Mouse (Mus musculus): Measurements from ENCODE around the gene Cyp26b1. TPM values are rescaled to one million over a fixed set of nuclear protein-coding genes. Genes with fewer than 3 reads are reported as not detected.

Gene Cyp26b1
- polyA plus RNA-seq, 1 experiment from 2014 or later: 6.4 TPM

GRCm38 (mm10) chr6:84585686-84586300, 7.9 kb downstream of the Cyp26b1 start:
- DNase-seq (ENCODE audit: low spot score) (peak; percentile 15), ATAC-seq (ENCODE audit: low FRiP score, low TSS enrichment) (no peak)
- under 1% methylated on average over 37 of the region's 37 CpGs for WGBS
- Histone ChIP-seq H3K4me1 (replicated peaks; ENCODE audit: control insufficient read depth, insufficient read depth) (peaks cover 25% of the 10 kb centered on the region), H3K4me3 (ENCODE audit: low read depth, low read length) (peak overlapping the region; percentile 45), H3K9ac (ENCODE audit: low read length) (peak overlapping the region; percentile 41; the same call in 1 of the 2 replicates), H3K9me3 (ENCODE audit: control insufficient read depth, low read length) (no peaks in the 10 kb centered on the region), H3K27me3 (ENCODE audit: control insufficient read depth, insufficient read depth, low read length) (peaks cover 11% of the 10 kb centered on the region; the same call in 1 of the 2 replicates), H3K27ac (replicated peaks) (0 out of 2 replicates have a peak overlapping the region, but pooled peaks have one; percentile 35), H3K4me2 (replicated peaks; ENCODE audit: low read depth) (peak overlapping the region; percentile 87), H3K36me3 (ENCODE audit: control insufficient read depth, insufficient read depth, low read length) (no peaks in the 10 kb centered on the region)
- no peak for TF ChIP-seq EP300 (optimal IDR thresholded peaks at IDR 0.05)
- no peak for TF ChIP-seq CTCF (IDR thresholded peaks at IDR 0.05; ENCODE audit: low read depth)

GRCm38 (mm10) chr6:84584783-84585685, 8.7 kb downstream of the Cyp26b1 start:
- 2% methylated on average over 66 of the region's 66 CpGs for WGBS
- peak; percentile 38 for DNase-seq (ENCODE audit: low spot score)
- peaks cover 25% of the 10 kb centered on the region for H3K4me1 ChIP-seq (replicated peaks; ENCODE audit: control insufficient read depth, insufficient read depth)

GRCm38 (mm10) chr6:84583841-84584782, 9.6 kb downstream of the Cyp26b1 start:
- H3K4me1 ChIP-seq (replicated peaks; ENCODE audit: control insufficient read depth, insufficient read depth): peaks cover 22% of the 10 kb centered on the region
- peak overlapping the region; percentile 87 for H3K4me2 ChIP-seq (replicated peaks; ENCODE audit: low read depth)
- ATAC-seq (ENCODE audit: low FRiP score, low TSS enrichment) (peak; percentile 27; the same call in 1 of the 2 replicates), DNase-seq (ENCODE audit: low spot score) (peak; percentile 21)
- H3K9ac ChIP-seq (ENCODE audit: low read length): no peak overlapping the region
- no peaks in the 10 kb centered on the region for H3K36me3 ChIP-seq (ENCODE audit: control insufficient read depth, insufficient read depth, low read length)
- peaks cover 11% of the 10 kb centered on the region; the same call in 1 of the 2 replicates for H3K27me3 ChIP-seq (ENCODE audit: control insufficient read depth, insufficient read depth, low read length)
- no peaks in the 10 kb centered on the region for H3K9me3 ChIP-seq (ENCODE audit: control insufficient read depth, low read length)
- 8% methylated on average over 45 of the region's 48 CpGs for WGBS
- H3K27ac ChIP-seq (replicated peaks): no peak overlapping the region
- TF ChIP-seq CTCF (IDR thresholded peaks at IDR 0.05; ENCODE audit: low read depth) (peak; percentile 9; the same call in 1 of the 2 replicates), EP300 (optimal IDR thresholded peaks at IDR 0.05) (no peak)
- peak overlapping the region; percentile 45 for H3K4me3 ChIP-seq (ENCODE audit: low read depth, low read length)

More at GRCm38 (mm10) chr6:84584783-84585685, 8.7 kb downstream of the Cyp26b1 start:
- peaks cover 11% of the 10 kb centered on the region; the same call in 1 of the 2 replicates for H3K27me3 ChIP-seq (ENCODE audit: control insufficient read depth, insufficient read depth, low read length)
- ATAC-seq (ENCODE audit: low FRiP score, low TSS enrichment): no peak
- peak overlapping the region; percentile 45 for H3K4me3 ChIP-seq (ENCODE audit: low read depth, low read length)
- TF ChIP-seq CTCF (IDR thresholded peaks at IDR 0.05; ENCODE audit: low read depth) (no peak), EP300 (optimal IDR thresholded peaks at IDR 0.05) (no peak)
- H3K9me3 ChIP-seq (ENCODE audit: control insufficient read depth, low read length): no peaks in the 10 kb centered on the region
- H3K36me3 ChIP-seq (ENCODE audit: control insufficient read depth, insufficient read depth, low read length): no peaks in the 10 kb centered on the region
- H3K27ac ChIP-seq (replicated peaks): peak overlapping the region; percentile 35; the same call in 1 of the 2 replicates
- peak overlapping the region; percentile 41; the same call in 1 of the 2 replicates for H3K9ac ChIP-seq (ENCODE audit: low read length)
- peak overlapping the region; percentile 87 for H3K4me2 ChIP-seq (replicated peaks; ENCODE audit: low read depth)

GRCm38 (mm10) chr6:84583371-84583770, 10.3 kb downstream of the Cyp26b1 start:
- DNase-seq (ENCODE audit: low spot score) (peak; percentile 88), ATAC-seq (ENCODE audit: low FRiP score, low TSS enrichment) (peak; percentile 76)
- Histone ChIP-seq H3K27ac (replicated peaks) (0 out of 2 replicates have a peak overlapping the region, but pooled peaks have one; percentile 2), H3K4me1 (replicated peaks; ENCODE audit: control insufficient read depth, insufficient read depth) (peaks cover 22% of the 10 kb centered on the region), H3K4me2 (replicated peaks; ENCODE audit: low read depth) (peak overlapping the region; percentile 87), H3K4me3 (ENCODE audit: low read depth, low read length) (peak overlapping the region; percentile 45), H3K9me3 (ENCODE audit: control insufficient read depth, low read length) (no peaks in the 10 kb centered on the region), H3K27me3 (ENCODE audit: control insufficient read depth, insufficient read depth, low read length) (peaks cover 11% of the 10 kb centered on the region; the same call in 1 of the 2 replicates), H3K9ac (ENCODE audit: low read length) (0 out of 2 replicates have a peak overlapping the region, but pooled peaks have one; percentile 8), H3K36me3 (ENCODE audit: control insufficient read depth, insufficient read depth, low read length) (no peaks in the 10 kb centered on the region)
- TF ChIP-seq EP300 (optimal IDR thresholded peaks at IDR 0.05) (peak; percentile 27), CTCF (IDR thresholded peaks at IDR 0.05; ENCODE audit: low read depth) (no peak; the same call in 1 of the 2 replicates)
- WGBS: 0% methylated on average over 25 of the region's 26 CpGs

GRCm38 (mm10) chr6:84582826-84583225, 10.9 kb downstream of the Cyp26b1 start:
- H3K36me3 ChIP-seq (ENCODE audit: control insufficient read depth, insufficient read depth, low read length): no peaks in the 10 kb centered on the region
- 48% methylated on average over 5 of the region's 5 CpGs for WGBS
- H3K9me3 ChIP-seq (ENCODE audit: control insufficient read depth, low read length): no peaks in the 10 kb centered on the region
- no peak overlapping the region for H3K9ac ChIP-seq (ENCODE audit: low read length)
- peak; percentile 13 for DNase-seq (ENCODE audit: low spot score)
- peak overlapping the region; percentile 87; the same call in 1 of the 2 replicates for H3K4me2 ChIP-seq (replicated peaks; ENCODE audit: low read depth)
- H3K27ac ChIP-seq (replicated peaks): no peak overlapping the region
- no peak for ATAC-seq (ENCODE audit: low FRiP score, low TSS enrichment)
- H3K27me3 ChIP-seq (ENCODE audit: control insufficient read depth, insufficient read depth, low read length): peaks cover 11% of the 10 kb centered on the region; the same call in 1 of the 2 replicates
- H3K4me1 ChIP-seq (replicated peaks; ENCODE audit: control insufficient read depth, insufficient read depth): peaks cover 21% of the 10 kb centered on the region
- TF ChIP-seq CTCF (IDR thresholded peaks at IDR 0.05; ENCODE audit: low read depth) (no peak), EP300 (optimal IDR thresholded peaks at IDR 0.05) (no peak)
- H3K4me3 ChIP-seq (ENCODE audit: low read depth, low read length): no peak overlapping the region
